Mouse (Mus musculus) stomach, postnatal 0 days (tissue): ENCODE measurements at regions not wholly inside any gene's neighbourhood (a gene's known extent, or its start where the extent isn't known, plus 50 kb on each side); places are given as distances from the start of the nearest gene placed in this dataset.

Experiments used
- ATAC-seq: fragments of 200-750 bp; cut with Nextera tagmentation; 2 replicates; pipeline ENCODE4 v1.8.0; 2017; ENCODE audit not compliant: low FRiP score, low TSS enrichment
- DNase-seq: peaks from one replicate; pipeline ENCODE4 v3.0.0-alpha.2; 2016; ENCODE audit warnings: low spot score
- H3K27ac ChIP-seq: fragments of 300-500 bp; sonication (generic); replicated peaks from 2 replicates; pipeline ENCODE4 v1.5.1; 2014; ENCODE audit warnings: mild to moderate bottlenecking, control low read depth
- H3K27me3 ChIP-seq: fragments of 300-500 bp; sonication (generic); 2 replicates; pipeline ENCODE4 v1.6.1; 2014; ENCODE audit warnings: low read length; ENCODE audit not compliant: control insufficient read depth, insufficient read depth
- H3K36me3 ChIP-seq: fragments of 300-500 bp; sonication (generic); 2 replicates; pipeline ENCODE4 v1.6.1; 2014; ENCODE audit warnings: low read length, mixed read lengths; ENCODE audit not compliant: control insufficient read depth, insufficient read depth
- H3K4me1 ChIP-seq: fragments of 300-500 bp; sonication (generic); replicated peaks from 2 replicates; pipeline ENCODE4 v1.6.1; 2014; ENCODE audit warnings: antibody characterized with exemption; ENCODE audit not compliant: control insufficient read depth, insufficient read depth
- H3K4me2 ChIP-seq: fragments of 300-500 bp; sonication (generic); replicated peaks from 2 replicates; pipeline ENCODE4 v1.6.1; 2014; ENCODE audit warnings: low read depth, mild to moderate bottlenecking, control low read depth, moderate library complexity
- H3K4me3 ChIP-seq: fragments of 300-500 bp; sonication (generic); 2 replicates; pipeline ENCODE4 v1.5.1; 2014; ENCODE audit warnings: low read depth, low read length, control low read depth
- H3K9ac ChIP-seq: fragments of 300-500 bp; sonication (generic); 2 replicates; pipeline ENCODE4 v1.6.1; 2014; ENCODE audit warnings: mild to moderate bottlenecking, low read length, control low read depth, mixed read lengths
- H3K9me3 ChIP-seq: fragments of 300-500 bp; sonication (generic); 2 replicates; pipeline ENCODE4 v1.6.1; 2016; ENCODE audit warnings: low read length; ENCODE audit not compliant: control insufficient read depth
- CTCF ChIP-seq: IDR thresholded peaks from 2 replicates; pipeline ENCODE4 v1.5.1; 2016; ENCODE audit warnings: antibody characterized with exemption, low read depth, mild to moderate bottlenecking, moderate library complexity
- EP300 ChIP-seq: optimal IDR thresholded peaks from 2 replicates; pipeline ENCODE3; 2016; ENCODE audit warnings: antibody characterized with exemption
- WGBS: fragments of 180-500 bp; shearing (Covaris S2); extraction: QIAGEN DNeasy Blood & Tissue Kit; methylation state at CpG from one replicate; pipeline ENCODE4 v1.1.7; 2014; 5-methylcytosine and 5-hydroxymethylcytosine counted together

GRCm38 (mm10) chr11:117417959-117418574 is 66.1 kb upstream of the Gm11733 start:
- no peak overlapping the region for H3K27ac ChIP-seq
- no peaks in the 10 kb centered on the region for H3K36me3 ChIP-seq
- WGBS = 69% methylated on average over 9 of the region's 9 CpGs
- no peaks in the 10 kb centered on the region for H3K4me1 ChIP-seq
- no peak overlapping the region for H3K9ac ChIP-seq
- no peaks in the 10 kb centered on the region for H3K9me3 ChIP-seq
- ATAC-seq (no peak), DNase-seq (no peak)
- H3K27me3 ChIP-seq = no peaks in the 10 kb centered on the region
- TF ChIP-seq CTCF (no peak), EP300 (no peak)
- no peak overlapping the region for H3K4me3 ChIP-seq
- H3K4me2 ChIP-seq = no peak overlapping the region

GRCm38 (mm10) chr11:117418939-117419338 is 65.2 kb upstream of the Gm11733 start:
- H3K36me3 ChIP-seq = no peaks in the 10 kb centered on the region
- no peaks in the 10 kb centered on the region for H3K9me3 ChIP-seq
- H3K9ac ChIP-seq = no peak overlapping the region
- no peak for DNase-seq
- 75% methylated on average over 3 of the region's 3 CpGs for WGBS
- no peaks in the 10 kb centered on the region for H3K27me3 ChIP-seq
- H3K4me1 ChIP-seq = no peaks in the 10 kb centered on the region
- ATAC-seq = no peak
- H3K4me2 ChIP-seq = no peak overlapping the region
- TF ChIP-seq CTCF (no peak), EP300 (no peak)
- H3K27ac ChIP-seq = no peak overlapping the region
- H3K4me3 ChIP-seq = no peak overlapping the region

- Histone ChIP-seq H3K4me2 (no peak overlapping the region), H3K9ac (no peak overlapping the region), H3K27ac (no peak overlapping the region), H3K9me3 (no peaks in the 10 kb centered on the region), H3K27me3 (no peaks in the 10 kb centered on the region), H3K36me3 (no peaks in the 10 kb centered on the region), H3K4me3 (no peak overlapping the region), H3K4me1 (no peaks in the 10 kb centered on the region)
- TF ChIP-seq EP300 (no peak), CTCF (no peak)
- DNase-seq = no peak
- 81% methylated on average over 9 of the region's 9 CpGs for WGBS
- no peak for ATAC-seq
Observed at GRCm38 (mm10) chr11:117419351-117419969, 64.7 kb upstream of the Gm11733 start.

- Histone ChIP-seq H3K9ac (no peak overlapping the region), H3K4me1 (no peaks in the 10 kb centered on the region), H3K36me3 (no peaks in the 10 kb centered on the region), H3K27ac (no peak overlapping the region), H3K9me3 (no peaks in the 10 kb centered on the region), H3K4me2 (no peak overlapping the region), H3K27me3 (no peaks in the 10 kb centered on the region), H3K4me3 (no peak overlapping the region)
- no peak for TF ChIP-seq EP300
- peak; percentile 44 for TF ChIP-seq CTCF
- ATAC-seq (no peak), DNase-seq (no peak)
- 86% methylated on average over 6 of the region's 6 CpGs for WGBS
Observed at GRCm38 (mm10) chr11:117422713-117423112, 61.5 kb upstream of the Gm11733 start.

- no peak overlapping the region for H3K27ac ChIP-seq
- no peaks in the 10 kb centered on the region for H3K27me3 ChIP-seq
- H3K4me1 ChIP-seq = no peaks in the 10 kb centered on the region
- TF ChIP-seq EP300 (no peak), CTCF (no peak)
- WGBS = 88% methylated on average over 2 of the region's 2 CpGs
- no peaks in the 10 kb centered on the region for H3K36me3 ChIP-seq
- ATAC-seq (no peak), DNase-seq (no peak)
- no peak overlapping the region for H3K9ac ChIP-seq
- H3K9me3 ChIP-seq = no peaks in the 10 kb centered on the region
- H3K4me3 ChIP-seq = no peak overlapping the region
- H3K4me2 ChIP-seq = no peak overlapping the region
Observed at GRCm38 (mm10) chr11:117423422-117423821, 60.7 kb upstream of the Gm11733 start.

- TF ChIP-seq CTCF = no peak
- no peak for TF ChIP-seq EP300
- Histone ChIP-seq H3K4me1 (no peaks in the 10 kb centered on the region), H3K4me3 (no peak overlapping the region), H3K9me3 (no peaks in the 10 kb centered on the region), H3K4me2 (no peak overlapping the region), H3K9ac (no peak overlapping the region), H3K36me3 (no peaks in the 10 kb centered on the region), H3K27ac (no peak overlapping the region), H3K27me3 (no peaks in the 10 kb centered on the region)
- ATAC-seq (0 out of 2 replicates have a peak, but pooled peaks have one; percentile 5), DNase-seq (no peak)
- 41% methylated on average over 8 of the region's 9 CpGs for WGBS
Observed at GRCm38 (mm10) chr11:117425466-117425865, 58.7 kb upstream of the Gm11733 start.
